Mouse (Mus musculus): ENCODE results near the gene Fkbp5.
A peak's percentile ranks its signal among the peaks of the same experiment; 100 is the strongest.
"Not testable (repeated sequence)": the region's sequence is repeated elsewhere in the genome, so short reads cannot be mapped to it uniquely, and the experiment has no call there.

Fkbp5 gene

GRCm38 (mm10) chr17:28373821-28374220 lies 143.5 kb downstream of the Fkbp5 start:
- peak; percentile 29 for DNase-seq (ENCODE audit: low spot score)

GRCm38 (mm10) chr17:28371941-28372340 lies 145.4 kb downstream of the Fkbp5 start:
- no peak for DNase-seq (ENCODE audit: low spot score)

GRCm38 (mm10) chr17:28371286-28371685 lies 146.0 kb downstream of the Fkbp5 start:
- no peak for DNase-seq (ENCODE audit: low spot score)

GRCm38 (mm10) chr17:28369056-28369455 lies 148.3 kb downstream of the Fkbp5 start:
- DNase-seq (ENCODE audit: low spot score) = no peak

- peak; percentile 87 for DNase-seq (ENCODE audit: low spot score)
Measured at GRCm38 (mm10) chr17:28368449-28368848, 148.9 kb downstream of the Fkbp5 start.

GRCm38 (mm10) chr17:28365122-28365521 lies 152.2 kb downstream of the Fkbp5 start, which contains the start of gene Tulp1:
Tulp1 (minus strand) TSS chr17:28365222.
- DNase-seq (ENCODE audit: low spot score) = no peak

GRCm38 (mm10) chr17:28363507-28363906 lies 153.8 kb downstream of the Fkbp5 start:
- no peak for DNase-seq (ENCODE audit: low spot score)

DNA sequence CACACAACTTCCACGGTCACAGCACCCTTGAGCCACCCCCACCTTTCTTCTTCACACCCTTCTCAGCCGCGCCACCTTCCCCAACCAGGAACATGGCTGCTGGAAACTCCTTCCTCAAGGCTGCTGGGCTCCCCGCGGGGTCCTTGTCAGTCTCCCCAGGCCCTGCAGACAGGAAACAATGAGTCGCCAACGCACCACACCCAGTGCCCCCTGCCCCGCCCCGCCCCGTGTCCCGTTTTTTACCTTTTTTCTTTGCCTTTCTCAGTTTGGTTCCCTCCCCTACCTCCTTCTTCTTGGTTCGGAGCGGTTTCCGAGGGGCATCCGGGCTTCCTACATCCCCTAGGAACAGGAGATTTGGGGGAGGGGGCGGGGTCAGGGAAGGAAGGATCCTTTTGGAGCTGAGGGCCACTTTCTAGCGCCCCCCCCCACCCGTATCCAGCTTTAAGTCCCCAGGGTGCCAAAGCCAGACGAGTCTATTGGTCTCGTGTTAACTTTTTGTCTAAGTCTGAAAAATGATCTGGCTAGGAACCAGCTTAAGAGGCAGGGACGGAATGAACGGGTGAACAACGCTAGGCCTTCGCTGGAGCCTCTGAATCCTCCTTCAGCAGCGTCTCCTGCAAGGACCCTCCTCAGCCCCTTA lies 154.6 kb downstream of the Fkbp5 start:
- no peak for DNase-seq (ENCODE audit: low spot score)

DNA sequence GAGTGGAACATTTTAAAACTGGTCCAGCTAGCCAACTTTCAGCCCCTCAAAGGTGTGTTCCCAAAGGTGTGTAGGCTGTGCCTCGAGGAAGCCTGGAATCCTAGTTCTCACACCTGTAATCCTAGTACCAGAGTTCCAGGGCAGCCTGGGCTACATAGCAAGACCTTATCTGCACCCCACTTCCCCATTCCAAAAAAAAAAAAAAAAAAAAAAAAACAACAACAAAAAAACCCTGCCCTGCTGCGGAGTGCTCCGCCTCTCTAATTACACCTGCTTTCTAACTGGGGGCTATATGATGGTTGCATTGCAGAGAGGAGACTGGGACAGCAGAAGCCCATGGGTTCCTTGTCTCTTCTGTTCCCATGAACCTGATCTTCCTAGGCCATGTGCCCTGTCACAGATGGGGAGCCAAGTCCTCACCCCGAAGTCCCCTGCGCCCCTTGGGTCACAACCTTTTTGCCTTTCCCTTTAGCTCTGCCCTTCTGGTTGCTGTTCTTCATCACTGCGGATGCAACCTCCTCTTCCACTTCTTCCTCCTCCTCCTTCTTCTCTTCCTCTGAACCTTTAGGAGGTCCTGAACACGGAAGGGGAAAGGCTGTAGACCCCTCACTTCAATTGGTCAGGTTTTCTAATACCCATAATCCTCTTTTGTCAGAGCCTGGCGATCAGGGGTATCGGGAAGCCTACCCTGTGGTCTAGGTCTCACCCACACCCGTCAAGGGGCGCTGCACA lies 155.2 kb downstream of the Fkbp5 start:
- DNase-seq (ENCODE audit: low spot score) = no peak

- DNase-seq (ENCODE audit: low spot score) = no peak
Measured at GRCm38 (mm10) chr17:28360531-28361277, 156.6 kb downstream of the Fkbp5 start.

DNA sequence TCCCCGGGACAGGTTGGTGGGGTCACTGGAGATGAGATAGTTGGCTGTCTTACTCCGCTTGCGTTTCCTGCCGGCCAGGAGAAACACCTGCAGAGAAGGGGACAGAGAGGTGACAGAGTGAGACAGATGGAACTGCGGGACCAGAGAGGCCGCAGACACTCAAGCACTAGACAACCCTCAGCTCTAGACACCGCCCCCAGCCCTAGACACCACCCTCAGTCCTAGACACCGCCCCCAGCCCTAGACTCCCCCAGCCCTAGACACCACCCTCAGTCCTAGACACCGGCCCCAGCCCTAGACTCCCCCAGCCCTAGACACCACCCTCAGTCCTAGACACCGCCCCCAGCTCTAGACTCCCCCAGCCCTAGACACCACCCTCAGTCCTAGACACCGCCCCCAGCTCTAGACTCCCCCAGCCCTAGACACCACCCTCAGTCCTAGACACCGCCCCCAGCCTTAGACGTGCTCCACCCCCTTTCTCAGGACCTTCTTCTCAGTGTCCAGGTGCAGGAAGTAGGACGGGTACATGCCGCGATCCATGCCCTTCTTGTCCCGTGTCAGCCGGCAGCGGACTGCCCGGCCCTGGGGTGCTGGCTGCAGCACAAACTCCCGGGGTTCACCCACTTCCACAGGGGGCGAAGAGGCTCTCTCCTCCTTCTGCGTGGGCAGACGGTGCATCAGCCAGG lies 158.6 kb downstream of the Fkbp5 start:
- not testable (repeated sequence) for DNase-seq (ENCODE audit: low spot score)

GRCm38 (mm10) chr17:28355871-28356270 lies 161.5 kb downstream of the Fkbp5 start:
- DNase-seq (ENCODE audit: low spot score) = peak; percentile 87

GRCm38 (mm10) chr17:28352018-28352417 lies 165.3 kb downstream of the Fkbp5 start:
- no peak for DNase-seq (ENCODE audit: low spot score)

- no peak for DNase-seq (ENCODE audit: low spot score)
Measured at GRCm38 (mm10) chr17:28351353-28351890, 165.9 kb downstream of the Fkbp5 start.

DNA sequence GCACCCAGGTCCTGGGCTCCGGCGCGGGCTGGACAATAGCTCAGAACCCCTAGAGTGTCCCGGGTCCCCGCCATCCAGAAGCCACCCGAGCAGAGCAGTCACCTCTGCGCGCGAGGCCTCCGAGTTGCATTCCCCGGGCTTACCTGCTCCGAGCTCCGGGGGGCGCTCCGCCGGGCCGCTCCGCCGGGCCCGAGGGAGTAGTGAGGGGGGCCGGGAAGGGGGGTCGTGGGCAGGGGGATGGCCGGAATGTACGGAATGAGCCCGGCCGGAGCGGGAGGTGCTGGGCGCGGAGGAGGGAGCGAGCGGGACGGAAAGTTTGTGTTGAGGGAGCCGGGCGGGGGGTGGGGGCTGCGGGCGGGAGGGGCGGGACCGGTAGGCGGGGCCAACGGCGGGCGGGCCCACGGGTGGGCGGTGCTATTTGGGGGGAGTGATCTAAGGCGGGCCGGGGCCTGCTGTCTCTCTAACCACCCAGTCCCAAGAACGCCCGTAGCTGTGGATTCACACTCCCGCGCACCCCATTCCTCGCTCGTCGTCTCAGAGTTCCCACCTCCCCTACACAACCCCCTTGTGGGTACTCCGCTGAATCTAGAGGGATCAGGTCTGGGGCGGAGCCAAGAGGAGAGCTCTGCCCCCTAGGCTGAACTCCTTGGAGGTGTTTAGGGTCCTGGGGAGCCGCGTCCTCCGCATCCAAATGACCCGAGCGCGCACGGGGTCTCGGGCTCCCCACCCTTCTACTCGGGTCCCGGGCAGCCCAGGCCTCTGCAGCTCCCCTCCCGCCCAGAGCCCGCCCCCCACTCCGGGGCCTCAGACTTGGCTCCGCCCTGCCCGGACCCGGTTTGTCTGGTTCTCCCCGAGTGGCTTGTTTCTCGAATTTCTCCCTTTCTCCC lies 166.6 kb downstream of the Fkbp5 start, which contains the start of gene Tead3:
Tead3 (minus strand) TSS at position 352 of the 887 bp plus-strand sequence.
- peak; percentile 72 for DNase-seq (ENCODE audit: low spot score)

GRCm38 (mm10) chr17:28349901-28350465 lies 167.3 kb downstream of the Fkbp5 start:
- DNase-seq (ENCODE audit: low spot score) = no peak

DNA sequence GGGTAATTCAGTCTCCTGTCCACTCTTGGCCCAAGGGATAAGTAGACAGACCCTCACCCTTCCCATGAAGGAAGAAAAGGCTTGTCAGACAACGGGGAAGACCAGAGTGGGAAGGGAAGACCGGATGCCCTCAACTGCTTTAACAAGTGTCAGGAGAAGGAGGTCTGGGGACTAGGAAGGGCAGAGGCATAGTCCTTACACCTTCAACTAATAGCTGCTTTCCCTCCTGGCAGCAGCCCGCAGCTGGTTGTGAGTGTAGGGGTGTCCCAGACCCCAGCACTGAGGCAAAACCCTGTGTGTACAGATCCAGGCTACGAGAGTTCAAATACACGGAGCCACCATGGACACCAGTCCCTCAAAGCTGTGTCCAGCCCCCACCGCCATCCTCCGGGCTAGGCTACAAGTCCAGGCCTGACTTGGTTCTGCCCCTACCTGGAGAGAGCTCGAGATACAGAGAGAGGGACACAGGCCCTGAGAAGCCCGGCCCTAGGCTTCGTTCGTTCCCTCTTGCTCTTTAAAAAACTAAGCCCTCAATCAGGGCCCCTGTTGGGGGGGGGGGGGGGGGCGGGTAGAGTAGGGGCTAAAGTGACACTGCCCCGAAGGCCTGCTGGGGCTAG lies 168.0 kb downstream of the Fkbp5 start:
- DNase-seq (ENCODE audit: low spot score) = no peak
